Mouse (Mus musculus) right cerebral cortex, adult 2 months (tissue): ENCODE results near the gene Tlcd1.

Source experiments
- DNase-seq, 2 experiments: peaks; one replicate each; pipeline ENCODE4 v3.0.0; 2021 to 2022; ENCODE audit warnings: low spot score in 2 of 2

Tlcd1 gene

GRCm38 (mm10) chr11:78161169-78161568, 15.3 kb upstream of the Tlcd1 start:
- no peak for DNase-seq

- no peak for DNase-seq
These were observed 14.5 kb upstream of the Tlcd1 start for GRCm38 (mm10) chr11:78161968-78162367.

- no peak for DNase-seq
These were observed 14.0 kb upstream of the Tlcd1 start for GRCm38 (mm10) chr11:78162504-78162903.

GRCm38 (mm10) chr11:78163045-78163444, 13.5 kb upstream of the Tlcd1 start:
- DNase-seq = no peak

GRCm38 (mm10) chr11:78163681-78164603, 12.6 kb upstream of the Tlcd1 start:
- no peak for DNase-seq

GRCm38 (mm10) chr11:78164604-78164923, 11.9 kb upstream of the Tlcd1 start:
- DNase-seq = no peak

GRCm38 (mm10) chr11:78164924-78165760, 11.4 kb upstream of the Tlcd1 start, which contains the start of gene Traf4:
TSS of gene Traf4 (minus strand) at chr11:78165589.
- DNase-seq = peak; percentile 56 to 68

- DNase-seq = no peak
These were observed 10.8 kb upstream of the Tlcd1 start for GRCm38 (mm10) chr11:78165761-78166109.

- no peak for DNase-seq
These were observed 10.3 kb upstream of the Tlcd1 start for GRCm38 (mm10) chr11:78166161-78166560.

GRCm38 (mm10) chr11:78166640-78167039, 9.9 kb upstream of the Tlcd1 start:
- DNase-seq = no peak

GRCm38 (mm10) chr11:78167257-78167959, 9.1 kb upstream of the Tlcd1 start:
- no peak for DNase-seq

- no peak for DNase-seq
These were observed 7.7 kb upstream of the Tlcd1 start for GRCm38 (mm10) chr11:78168541-78169468.

- DNase-seq = no peak
These were observed 6.2 kb upstream of the Tlcd1 start for GRCm38 (mm10) chr11:78170306-78170705.

GRCm38 (mm10) chr11:78171328-78171727, 5.2 kb upstream of the Tlcd1 start:
- no peak for DNase-seq

GRCm38 (mm10) chr11:78172034-78172747, 4.3 kb upstream of the Tlcd1 start:
- no peak for DNase-seq

- no peak for DNase-seq
These were observed 3.6 kb upstream of the Tlcd1 start for GRCm38 (mm10) chr11:78172748-78173383.

- no peak for DNase-seq
These were observed 2.0 kb upstream of the Tlcd1 start for GRCm38 (mm10) chr11:78174506-78174905.

- no peak for DNase-seq
These were observed 625 bp upstream of the Tlcd1 start for GRCm38 (mm10) chr11:78175771-78176401.

- no peak for DNase-seq
These were observed 407 bp downstream of the Tlcd1 start for GRCm38 (mm10) chr11:78176905-78177331.
